Mouse (Mus musculus) heart, postnatal 0 days (tissue): Measurements from ENCODE around the gene Usf2. TPM values are rescaled to one million over a fixed set of nuclear protein-coding genes. Genes with fewer than 3 reads are reported as not detected.

Source experiments
- ATAC-seq: fragments of 200-750 bp; cut with Nextera tagmentation; 2 replicates; pipeline ENCODE4 v1.8.0; 2017; ENCODE audit warnings: low read depth, moderate number of reproducible peaks, moderate library complexity; ENCODE audit not compliant: insufficient read depth
- DNase-seq: peaks from one replicate; pipeline ENCODE4 v3.0.0-alpha.2; 2016; ENCODE audit warnings: low spot score
- H3K27ac ChIP-seq: fragments of 300-500 bp; sonication (generic); 2 replicates; pipeline ENCODE4 v1.5.1; 2014; ENCODE audit warnings: low read depth, mild to moderate bottlenecking
- H3K27me3 ChIP-seq: fragments of 300-500 bp; sonication (generic); 2 replicates; pipeline ENCODE4 v1.6.1; 2014; ENCODE audit warnings: low read length, mixed read lengths; ENCODE audit not compliant: control insufficient read depth, insufficient read depth
- H3K36me3 ChIP-seq: fragments of 300-500 bp; sonication (generic); replicated peaks from 2 replicates; pipeline ENCODE4 v1.6.1; 2014; ENCODE audit warnings: low read length, mixed read lengths; ENCODE audit not compliant: control insufficient read depth, insufficient read depth
- H3K4me1 ChIP-seq: fragments of 300-500 bp; sonication (generic); 2 replicates; pipeline ENCODE4 v1.6.1; 2014; ENCODE audit warnings: antibody characterized with exemption; ENCODE audit not compliant: control insufficient read depth, insufficient read depth
- H3K4me2 ChIP-seq: fragments of 300-500 bp; sonication (generic); 2 replicates; pipeline ENCODE4 v1.6.1; 2014; ENCODE audit warnings: low read depth, mild to moderate bottlenecking, low read length, moderate library complexity
- H3K4me3 ChIP-seq: fragments of 300-500 bp; sonication (generic); 2 replicates; pipeline ENCODE4 v1.5.1; 2014; ENCODE audit warnings: low read depth, low read length
- H3K9ac ChIP-seq: fragments of 300-500 bp; sonication (generic); replicated peaks from 2 replicates; pipeline ENCODE4 v1.6.1; 2014; ENCODE audit warnings: low read depth, low read length, mixed read lengths
- H3K9me3 ChIP-seq: fragments of 300-500 bp; sonication (generic); replicated peaks from 2 replicates; pipeline ENCODE4 v1.6.1; 2016; ENCODE audit warnings: low read length; ENCODE audit not compliant: control insufficient read depth
- CTCF ChIP-seq: IDR thresholded peaks from 2 replicates; pipeline ENCODE4 v1.5.1; 2016; ENCODE audit warnings: antibody characterized with exemption, control low read depth, low read depth
- EP300 ChIP-seq: IDR thresholded peaks from 2 replicates; pipeline ENCODE4 v1.6.1; 2016; ENCODE audit warnings: antibody characterized with exemption, low read depth
- WGBS: fragments of 180-500 bp; shearing (Covaris S2); extraction: QIAGEN DNeasy Blood & Tissue Kit; methylation state at CpG from one replicate; pipeline ENCODE4 v1.1.7; 2014; 5-methylcytosine and 5-hydroxymethylcytosine counted together
- polyA plus RNA-seq: library from polyadenylated mRNA; unstranded; fragments of >200 nt; fragmentation: Nextera tagmentation; extraction: Ambion mirVana; gene quantifications from 2 replicates; pipeline ENCODE4 v1.2.1, GENCODE M21; 2015
- total RNA-seq: library from RNA; depleted of rRNA; stranded (reverse); fragments of >200 nt; gene quantifications from 2 replicates; pipeline ENCODE4 v1.2.3, GENCODE M21; 2014; ENCODE audit warnings: low replicate concordance; rRNA removed

Usf2 gene
- total and polyA plus RNA-seq, 2 experiments from 2014 or later: 16.7 to 101 TPM

DNA sequence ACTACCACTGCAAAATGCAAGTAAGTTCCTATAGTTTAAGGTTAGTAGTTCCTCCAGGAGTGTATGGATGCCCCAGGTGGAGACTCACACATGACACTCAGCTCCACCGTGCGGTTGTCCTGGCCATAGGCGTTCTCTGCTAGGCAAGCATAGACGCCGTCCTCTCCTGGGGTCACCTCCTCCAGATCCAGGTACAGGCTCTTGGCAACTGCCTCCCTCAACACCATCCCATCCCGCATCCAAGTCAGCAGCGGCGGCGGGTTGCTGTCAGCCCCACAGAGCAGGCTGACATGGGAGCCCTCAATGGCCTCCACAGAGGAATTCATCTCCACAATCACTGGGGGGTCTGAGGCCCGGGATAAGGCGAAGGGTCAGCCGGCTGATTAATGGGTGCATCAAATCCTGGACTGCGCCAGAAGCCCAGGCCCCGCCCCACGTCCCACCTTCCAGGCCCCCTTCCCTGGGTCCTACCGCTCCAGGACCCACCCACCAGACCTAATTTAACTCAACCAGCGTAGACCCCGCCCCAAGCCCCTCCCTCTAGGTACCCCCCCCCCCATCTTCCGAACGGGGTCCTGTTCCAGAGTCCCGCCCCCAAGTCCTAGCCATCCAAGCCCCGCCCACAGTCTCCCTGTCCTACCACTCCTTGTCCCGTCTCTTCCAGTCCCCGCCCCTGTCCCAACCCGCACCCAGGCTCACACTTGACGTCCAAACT is 48.2 kb downstream of the Usf2 start:
- DNase-seq: no peak
- no peak overlapping the region for H3K4me3 ChIP-seq
- no peak; the same call in 1 of the 2 replicates for ATAC-seq

DNA sequence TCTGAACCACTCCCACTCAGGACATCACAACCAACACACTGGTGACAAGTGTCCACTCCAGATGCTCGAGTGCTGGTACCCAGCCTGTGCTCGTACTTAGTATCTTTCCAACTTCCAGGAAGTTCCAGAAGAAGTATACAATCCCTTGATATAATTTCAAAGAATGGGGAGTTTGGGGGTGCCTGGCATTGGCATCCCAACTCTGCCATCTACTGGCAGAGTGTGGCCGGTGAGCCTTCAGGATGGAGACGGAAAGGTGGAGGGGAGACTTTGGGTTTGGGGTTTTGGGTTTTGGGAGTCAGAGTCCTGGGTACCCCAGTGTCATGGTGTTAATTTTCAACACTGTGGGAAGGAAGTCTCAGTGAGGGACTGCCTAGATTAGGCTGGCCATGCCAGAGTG is 52.6 kb downstream of the Usf2 start:
- Histone ChIP-seq H3K4me2 (no peak overlapping the region), H3K27me3 (peaks cover 16% of the 10 kb centered on the region; the same call in 1 of the 2 replicates), H3K27ac (no peak overlapping the region), H3K9ac (no peak overlapping the region), H3K4me1 (0 out of 2 replicates have a peak, but pooled peaks cover 4% of the 10 kb centered on the region), H3K9me3 (no peaks in the 10 kb centered on the region), H3K36me3 (no peaks in the 10 kb centered on the region), H3K4me3 (no peak overlapping the region)
- TF ChIP-seq EP300: no peak
- peak; percentile 44 for TF ChIP-seq CTCF
- no peak for ATAC-seq
- no peak for DNase-seq
- WGBS: 41% methylated on average over 4 of the region's 4 CpGs

More for the DNA sequence above, 48.2 kb downstream of the Usf2 start:
- TF ChIP-seq CTCF: no peak
- TF ChIP-seq EP300: no peak
- Histone ChIP-seq H3K9me3 (no peaks in the 10 kb centered on the region), H3K4me2 (peak overlapping the region; percentile 34), H3K27ac (no peak overlapping the region), H3K4me1 (0 out of 2 replicates have a peak, but pooled peaks cover 5% of the 10 kb centered on the region), H3K9ac (no peak overlapping the region), H3K36me3 (no peaks in the 10 kb centered on the region), H3K27me3 (peaks cover 15% of the 10 kb centered on the region; the same call in 1 of the 2 replicates)
- WGBS: 3% methylated on average over 25 of the region's 26 CpGs

Other genes with a start within 250 kb of the Usf2 start
- gene Atp4a, start 244.6 kb downstream of the Usf2 start, total RNA-seq: not detected in 2 replicates
- 0.04 TPM in 1 of 2 replicates, not detected in the other for gene Atp4a, start 244.6 kb downstream of the Usf2 start, polyA plus RNA-seq
- 228 and 261 TPM in 2 replicates for gene Tmem147, start 227.3 kb downstream of the Usf2 start, total RNA-seq
- 283 and 304 TPM in 2 replicates for gene Tmem147, start 227.3 kb downstream of the Usf2 start, polyA plus RNA-seq
- gene Gapdhs, start 213.1 kb downstream of the Usf2 start, total RNA-seq: not detected in 2 replicates
- gene Gapdhs, start 213.1 kb downstream of the Usf2 start, polyA plus RNA-seq: 0.16 TPM in 1 of 2 replicates, not detected in the other
- 0.23 and 4.6 TPM in 2 replicates for gene Sbsn, start 205.3 kb downstream of the Usf2 start, total RNA-seq
- 2.5 and 2.6 TPM in 2 replicates for gene Sbsn, start 205.3 kb downstream of the Usf2 start, polyA plus RNA-seq
- 1.1 and 8.1 TPM in 2 replicates for gene Dmkn, start 193.0 kb downstream of the Usf2 start, total RNA-seq
- 10.4 and 13.8 TPM in 2 replicates for gene Dmkn, start 193.0 kb downstream of the Usf2 start, polyA plus RNA-seq
- gene Krtdap, start 168.9 kb downstream of the Usf2 start, total RNA-seq: not detected in 2 replicates
- 0.40 and 1.3 TPM in 2 replicates for gene Krtdap, start 168.9 kb downstream of the Usf2 start, polyA plus RNA-seq
- gene Ffar2, start 133.0 kb downstream of the Usf2 start, total RNA-seq: not detected in 2 replicates
- 0.05 TPM in 2 replicates for gene Ffar2, start 133.0 kb downstream of the Usf2 start, polyA plus RNA-seq
- not detected in 2 replicates for gene Ffar3, start 100.6 kb downstream of the Usf2 start, total RNA-seq
- not detected in 2 replicates for gene Ffar3, start 100.6 kb downstream of the Usf2 start, polyA plus RNA-seq
- gene Ffar1, start 95.2 kb downstream of the Usf2 start, total RNA-seq: not detected in 2 replicates
- gene Ffar1, start 95.2 kb downstream of the Usf2 start, polyA plus RNA-seq: not detected in 2 replicates
- not detected in 2 replicates for gene Cd22, start 76.5 kb downstream of the Usf2 start, total RNA-seq
- gene Cd22, start 76.5 kb downstream of the Usf2 start, polyA plus RNA-seq: 0.08 and 0.23 TPM in 2 replicates
- 0.38 and 1.2 TPM in 2 replicates for gene Mag, start 41.9 kb downstream of the Usf2 start, total RNA-seq
- gene Mag, start 41.9 kb downstream of the Usf2 start, polyA plus RNA-seq: 0.07 and 0.10 TPM in 2 replicates
- not detected in 2 replicates for gene Hamp2, start 32.1 kb downstream of the Usf2 start, total RNA-seq
- 0.44 TPM in 1 of 2 replicates, not detected in the other for gene Hamp2, start 32.1 kb downstream of the Usf2 start, polyA plus RNA-seq
- 42.0 TPM in 1 of 2 replicates, not detected in the other for gene Hamp, start 12.8 kb downstream of the Usf2 start, total RNA-seq
- gene Hamp, start 12.8 kb downstream of the Usf2 start, polyA plus RNA-seq: 1.7 and 4.0 TPM in 2 replicates
- gene Lsr, start 16.7 kb upstream of the Usf2 start, total RNA-seq: 6.2 and 12.8 TPM in 2 replicates
- gene Lsr, start 16.7 kb upstream of the Usf2 start, polyA plus RNA-seq: 4.0 and 4.1 TPM in 2 replicates
- 0.77 TPM in 1 of 2 replicates, not detected in the other for gene Fam187b, start 17.0 kb upstream of the Usf2 start, total RNA-seq
- 0.18 and 0.58 TPM in 2 replicates for gene Fam187b, start 17.0 kb upstream of the Usf2 start, polyA plus RNA-seq
- 54.3 and 69.7 TPM in 2 replicates for gene Fxyd5, start 85.7 kb upstream of the Usf2 start, total RNA-seq
- 41.5 and 46.4 TPM in 2 replicates for gene Fxyd5, start 85.7 kb upstream of the Usf2 start, polyA plus RNA-seq
- 5.8 TPM in 1 of 2 replicates, not detected in the other for gene Fxyd7, start 94.7 kb upstream of the Usf2 start, total RNA-seq
- 0.67 and 0.72 TPM in 2 replicates for gene Fxyd7, start 94.7 kb upstream of the Usf2 start, polyA plus RNA-seq
- gene Fxyd1, start 100.4 kb upstream of the Usf2 start, total RNA-seq: 499 and 572 TPM in 2 replicates
- gene Fxyd1, start 100.4 kb upstream of the Usf2 start, polyA plus RNA-seq: 1,579 and 1,586 TPM in 2 replicates
- 0.27 and 2.7 TPM in 2 replicates for gene Lgi4, start 102.5 kb upstream of the Usf2 start, total RNA-seq
- 0.08 and 0.19 TPM in 2 replicates for gene Lgi4, start 102.5 kb upstream of the Usf2 start, polyA plus RNA-seq
- gene Fxyd3, start 119.9 kb upstream of the Usf2 start, total RNA-seq: 0.81 and 0.92 TPM in 2 replicates
- 0.66 and 2.4 TPM in 2 replicates for gene Fxyd3, start 119.9 kb upstream of the Usf2 start, polyA plus RNA-seq
- gene Hpn, start 158.5 kb upstream of the Usf2 start, total RNA-seq: 6.7 and 10.5 TPM in 2 replicates
- 1.3 and 1.7 TPM in 2 replicates for gene Hpn, start 158.5 kb upstream of the Usf2 start, polyA plus RNA-seq
- 4.7 and 28.3 TPM in 2 replicates for gene Scn1b, start 170.2 kb upstream of the Usf2 start, total RNA-seq
- 4.2 and 5.3 TPM in 2 replicates for gene Scn1b, start 170.2 kb upstream of the Usf2 start, polyA plus RNA-seq
- 53.9 and 57.2 TPM in 2 replicates for gene Gramd1a, start 199.1 kb upstream of the Usf2 start, total RNA-seq
- 25.9 and 27.0 TPM in 2 replicates for gene Gramd1a, start 199.1 kb upstream of the Usf2 start, polyA plus RNA-seq